23 mouse cellular contexts compared by ENCODE assay signal in the genomic region with DNA sequence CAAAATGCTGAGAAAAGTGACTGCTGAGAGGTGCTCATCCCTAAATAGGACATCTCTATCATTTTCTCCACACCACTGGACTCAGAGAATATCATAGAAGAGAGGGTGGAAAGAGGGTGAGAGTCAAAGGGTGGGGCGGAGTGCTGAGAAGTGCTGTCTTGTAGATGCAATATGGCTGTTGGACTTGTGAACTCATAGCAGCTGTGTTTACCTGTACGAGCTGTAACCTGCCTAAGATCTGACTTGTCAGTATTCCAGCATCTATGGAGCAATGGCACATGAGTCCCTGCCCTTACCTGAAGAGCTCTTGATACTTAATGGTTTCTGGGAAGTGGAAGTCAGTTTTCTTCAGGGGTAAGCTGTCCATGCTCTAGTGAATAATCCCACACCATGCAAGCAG.
A peak's percentile ranks its signal among the peaks of the same experiment; 100 is the strongest.
DNase-seq lines count a peak whose midpoint lies in the region; ATAC-seq and TF ChIP-seq lines count a peak whose summit lies in the region.
"Had no signal": no experiment of that assay in that cellular context is flagged by ENCODE, and none has a peak within 500 bp of the region (broad histone marks: within the 10 kb centered on the region; RNA-seq: fewer than 3 reads in every experiment).

No protein-coding gene starts in this region.

- no peak overlapping the region for H3K9ac ChIP-seq in intestine, embryonic 16.5 days (ENCODE audit: low read depth, low read length)
- H3K9ac ChIP-seq in intestine, embryonic 15.5 days, result no peak overlapping the region
- H3K9ac ChIP-seq in intestine, postnatal 0 days (ENCODE audit: low read depth, low read length), result no peak overlapping the region
- H3K9ac ChIP-seq: embryonic facial prominence, embryonic 13.5 days; embryonic facial prominence, embryonic 15.5 days; forebrain, embryonic 13.5 days; forebrain, embryonic 15.5 days had no signal

- 83% methylated on average over 2 of the region's 2 CpGs for WGBS in intestine, embryonic 16.5 days
- WGBS in intestine, embryonic 15.5 days, result 76% methylated on average over 2 of the region's 2 CpGs
- WGBS in intestine, postnatal 0 days, result 71% methylated on average over 2 of the region's 2 CpGs

- no peaks in the 10 kb centered on the region for H3K36me3 ChIP-seq in intestine, embryonic 16.5 days (ENCODE audit: control insufficient read depth, insufficient read depth, low read length)
- no peaks in the 10 kb centered on the region for H3K36me3 ChIP-seq in intestine, embryonic 15.5 days
- H3K36me3 ChIP-seq in intestine, postnatal 0 days (ENCODE audit: control insufficient read depth, insufficient read depth), result no peaks in the 10 kb centered on the region
- H3K36me3 ChIP-seq: embryonic facial prominence, embryonic 13.5 days; embryonic facial prominence, embryonic 15.5 days; forebrain, embryonic 15.5 days had no signal

- no peaks in the 10 kb centered on the region for H3K9me3 ChIP-seq in intestine, embryonic 16.5 days (ENCODE audit: control insufficient read depth, low read length)
- H3K9me3 ChIP-seq in intestine, embryonic 15.5 days, result no peaks in the 10 kb centered on the region
- H3K9me3 ChIP-seq in intestine, postnatal 0 days (ENCODE audit: control insufficient read depth), result no peaks in the 10 kb centered on the region
- H3K9me3 ChIP-seq: embryonic facial prominence, embryonic 13.5 days; embryonic facial prominence, embryonic 15.5 days; forebrain, embryonic 13.5 days; forebrain, embryonic 15.5 days had no signal

- no peak overlapping the region for H3K27ac ChIP-seq in intestine, embryonic 16.5 days (ENCODE audit: low read length)
- no peak overlapping the region for H3K27ac ChIP-seq in intestine, embryonic 15.5 days
- H3K27ac ChIP-seq in intestine, postnatal 0 days (ENCODE audit: low read depth, low read length), result no peak overlapping the region
- H3K27ac ChIP-seq: embryonic facial prominence, embryonic 13.5 days; embryonic facial prominence, embryonic 15.5 days; forebrain, embryonic 13.5 days; forebrain, embryonic 15.5 days had no signal

- H3K4me2 ChIP-seq in intestine, embryonic 16.5 days (ENCODE audit: low read depth, low read length), result no peak overlapping the region
- no peak overlapping the region for H3K4me2 ChIP-seq in intestine, embryonic 15.5 days (replicated peaks)
- H3K4me2 ChIP-seq in intestine, postnatal 0 days (replicated peaks; ENCODE audit: low read depth), result no peak overlapping the region
- H3K4me2 ChIP-seq: embryonic facial prominence, embryonic 13.5 days; embryonic facial prominence, embryonic 15.5 days; forebrain, embryonic 13.5 days; forebrain, embryonic 15.5 days had no signal

- no peaks in the 10 kb centered on the region for H3K27me3 ChIP-seq in intestine, embryonic 16.5 days (replicated peaks; ENCODE audit: control insufficient read depth, insufficient read depth, low read length)
- H3K27me3 ChIP-seq in intestine, embryonic 15.5 days (replicated peaks), result no peaks in the 10 kb centered on the region
- H3K27me3 ChIP-seq in intestine, postnatal 0 days (replicated peaks; ENCODE audit: control insufficient read depth, insufficient read depth, low read length), result no peaks in the 10 kb centered on the region
- H3K27me3 ChIP-seq: embryonic facial prominence, embryonic 13.5 days; embryonic facial prominence, embryonic 15.5 days; forebrain, embryonic 13.5 days; forebrain, embryonic 15.5 days had no signal

- peak; percentile 2 for DNase-seq in lung, postnatal 25 days (ENCODE audit: low spot score)
- DNase-seq in lung, postnatal 4 days, result no peak
- DNase-seq in fat pad, adult 2 months (ENCODE audit: extremely low read depth, low read depth, low spot score), result peak; percentile 40
- DNase-seq in B cell, adult 2 months, result no peak
- no peak for DNase-seq in left cerebral cortex, adult 8-10 months (ENCODE audit: low spot score in 2 of 2)
- DNase-seq: adrenal gland, adult 2 months; adrenal gland, postnatal 10 days; adrenal gland, postnatal 25 days; cerebellum, adult 11 months; cerebellum, adult 18-20 months; cerebellum, adult 8-10 months; cerebellum, adult 9-11 months; cerebellum, postnatal 14 days; cerebellum, postnatal 36 days; embryo, embryonic 11 days had no signal

- TF ChIP-seq CTCF in intestine, postnatal 0 days (IDR thresholded peaks at IDR 0.05; ENCODE audit: low read depth), result no peak

- H3K4me3 ChIP-seq in intestine, embryonic 16.5 days (ENCODE audit: low read length), result no peak overlapping the region
- no peak overlapping the region for H3K4me3 ChIP-seq in intestine, embryonic 15.5 days (replicated peaks)
- H3K4me3 ChIP-seq in intestine, postnatal 0 days (ENCODE audit: low read depth, low read length), result no peak overlapping the region
- H3K4me3 ChIP-seq: embryonic facial prominence, embryonic 13.5 days; embryonic facial prominence, embryonic 15.5 days; erythroblast, embryonic 14.5 days; forebrain, embryonic 13.5 days; forebrain, embryonic 15.5 days had no signal

- no peaks in the 10 kb centered on the region for H3K4me1 ChIP-seq in intestine, embryonic 16.5 days (ENCODE audit: control insufficient read depth, insufficient read depth, low read length)
- no peaks in the 10 kb centered on the region for H3K4me1 ChIP-seq in intestine, embryonic 15.5 days (replicated peaks)
- no peaks in the 10 kb centered on the region for H3K4me1 ChIP-seq in intestine, postnatal 0 days (replicated peaks; ENCODE audit: control insufficient read depth, insufficient read depth, low read length)
- H3K4me1 ChIP-seq: embryonic facial prominence, embryonic 13.5 days; embryonic facial prominence, embryonic 15.5 days; forebrain, embryonic 13.5 days; forebrain, embryonic 15.5 days had no signal

- ATAC-seq in intestine, embryonic 16.5 days, result peak; percentile 59; the same call in 1 of the 2 replicates
- ATAC-seq in intestine, embryonic 15.5 days, result no peak
- peak; percentile 78 for ATAC-seq in intestine, postnatal 0 days
- ATAC-seq: forebrain, embryonic 13.5 days; forebrain, embryonic 15.5 days had no signal

Comparison
In these comparisons a context has a peak if more than half of its experiments do, and no peak if none do; other contexts are left out.
1. DNase-seq: peak in lung, postnatal 25 days (single experiment) and fat pad, adult 2 months (single experiment); none in lung, postnatal 4 days (0 of 2), B cell, adult 2 months (0 of 2) and left cerebral cortex, adult 8-10 months (0 of 2).